Mouse (Mus musculus): Measurements from ENCODE around the gene Adarb1. TPM values are rescaled to one million over a fixed set of nuclear protein-coding genes. Genes with fewer than 3 reads are reported as not detected.

Gene Adarb1
- polyA plus RNA-seq, 1 experiment from 2014 or later, result 12.4 TPM

DNA sequence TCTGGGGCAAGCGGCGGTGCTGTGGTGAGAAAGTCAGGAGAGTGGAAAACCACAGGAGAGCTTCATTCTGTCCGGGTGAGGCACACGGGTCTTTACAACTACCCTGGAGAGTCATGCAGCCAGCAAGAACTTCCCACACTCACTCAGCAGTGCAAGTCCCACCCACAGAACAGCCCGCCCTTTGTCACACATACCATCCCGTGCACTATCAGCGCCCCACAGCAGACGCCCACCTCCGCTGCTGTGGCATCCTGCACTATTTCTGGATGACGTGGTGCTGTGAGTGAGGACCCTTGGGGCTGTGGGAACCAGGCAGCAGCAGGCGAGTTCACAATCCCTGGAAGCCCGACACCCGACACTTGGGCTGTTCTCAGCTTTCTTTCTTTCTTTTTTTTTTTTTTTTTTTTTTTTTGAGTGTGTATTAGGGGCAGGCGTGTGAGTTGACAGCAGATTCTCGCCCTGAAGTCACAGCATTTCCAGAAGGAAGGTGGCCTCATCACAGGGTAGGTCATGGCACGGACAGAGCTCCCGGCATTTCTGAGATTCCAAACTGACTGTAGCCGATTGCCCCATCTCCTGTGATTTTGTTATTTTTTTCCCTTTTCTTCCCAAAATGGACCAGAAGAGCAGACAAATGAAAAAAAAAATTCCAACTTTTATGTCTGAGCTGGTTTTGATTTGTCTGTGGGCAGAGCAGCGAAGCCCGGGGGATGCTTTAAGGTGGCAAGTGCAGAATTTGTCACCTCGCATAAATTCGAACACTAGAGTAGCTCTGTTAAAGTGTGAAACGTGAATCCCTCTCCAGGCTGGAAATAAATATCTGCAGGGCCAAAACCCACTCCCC lies 31.5 kb upstream of the Adarb1 start:
- CTCF ChIA-PET, result interaction anchor here (0.6 to 1.3 kb wide), 5 partner anchors 11 to 87 kb away, joined by 3 read pairs; no protein-coding TSS in a partner anchor
- POLR2A ChIA-PET, result interaction anchor here (1.0 to 1.1 kb wide), 3 partner anchors 9 to 57 kb away, joined by 3 to 4 read pairs (median 3); no protein-coding TSS in a partner anchor
- no peaks in the 10 kb centered on the region for H3K27me3 ChIP-seq
- in situ Hi-C loops (cut with MboI; ENCODE audit: low pct_unique_long_range_greater_than_20kb), result loop anchor here (5.0 kb wide), 1 partner anchor 48 kb away; no protein-coding TSS in a partner anchor
- peak; percentile 61 for ATAC-seq
- no peak for TF ChIP-seq CTCF (IDR thresholded peaks at IDR 0.05)
- DNase-seq (ENCODE audit: low read depth, low spot score), result peak; percentile 70

DNA sequence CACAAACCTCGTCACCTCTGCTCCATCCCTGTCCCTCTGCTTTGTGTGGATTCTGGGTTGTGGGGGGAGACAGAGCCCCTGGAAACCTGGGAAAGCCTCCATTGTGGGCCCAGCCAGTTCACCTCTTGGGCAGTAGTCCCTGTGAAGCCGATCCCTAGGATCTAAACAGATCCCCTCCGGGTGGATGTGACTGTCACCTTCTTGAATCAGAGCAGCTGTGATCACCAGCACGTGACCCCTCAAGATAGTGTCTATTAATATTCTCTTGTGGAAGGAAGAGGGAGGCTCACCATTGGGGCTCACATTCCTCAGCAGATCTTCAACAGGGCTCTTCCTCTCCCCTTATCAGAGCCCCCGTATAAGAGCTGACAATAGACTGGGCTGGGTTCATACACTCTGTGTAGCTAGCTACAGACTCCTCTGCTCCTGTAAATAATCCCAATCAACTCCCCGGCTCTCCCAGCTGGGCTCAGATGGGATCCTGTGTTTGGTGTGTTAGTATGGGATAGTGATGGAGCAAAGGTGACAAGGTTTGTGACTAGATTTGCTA lies 30.7 kb upstream of the Adarb1 start:
- in situ Hi-C loops (cut with MboI; ENCODE audit: low pct_unique_long_range_greater_than_20kb), result no loop called here
- no peaks in the 10 kb centered on the region for H3K27me3 ChIP-seq
- CTCF ChIA-PET, result interaction anchor here (0.6 to 1.3 kb wide), 4 partner anchors 10 to 86 kb away, joined by 3 read pairs; no protein-coding TSS in a partner anchor
- no peak for ATAC-seq
- DNase-seq (ENCODE audit: low read depth, low spot score), result no peak
- no peak for TF ChIP-seq CTCF (IDR thresholded peaks at IDR 0.05)
- POLR2A ChIA-PET, result interaction anchor here (1.0 to 1.1 kb wide), 3 partner anchors 9 to 58 kb away, joined by 3 to 4 read pairs (median 3); no protein-coding TSS in a partner anchor

DNA sequence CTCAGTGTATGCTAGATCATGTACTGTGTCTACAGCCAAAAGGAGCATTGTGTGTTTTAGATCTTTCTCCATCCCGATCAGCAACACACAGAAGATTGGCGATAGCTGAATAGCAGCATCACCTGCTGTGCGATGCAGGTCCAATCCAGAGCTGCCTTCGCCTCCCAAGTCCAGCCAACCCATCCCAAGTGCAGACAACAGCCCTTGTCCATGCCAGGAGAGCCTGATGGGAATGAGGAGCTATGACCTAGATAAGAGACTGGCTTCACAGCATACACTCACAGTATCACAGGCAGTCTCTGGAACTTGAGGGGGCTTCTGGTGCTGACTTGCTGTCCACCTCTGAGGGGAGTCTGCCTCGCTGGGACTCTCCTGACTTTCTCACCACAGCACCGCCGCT lies 30.1 kb upstream of the Adarb1 start:
- no peak for TF ChIP-seq CTCF (IDR thresholded peaks at IDR 0.05)
- no peak for ATAC-seq
- in situ Hi-C loops (cut with MboI; ENCODE audit: low pct_unique_long_range_greater_than_20kb), result no loop called here
- CTCF ChIA-PET, result interaction anchor here (1.3 kb wide), 1 partner anchor 86 kb away, joined by 3 read pairs; no protein-coding TSS in a partner anchor
- DNase-seq (ENCODE audit: low read depth, low spot score), result no peak
- POLR2A ChIA-PET, result no interaction called here
- H3K27me3 ChIP-seq, result no peaks in the 10 kb centered on the region

DNA sequence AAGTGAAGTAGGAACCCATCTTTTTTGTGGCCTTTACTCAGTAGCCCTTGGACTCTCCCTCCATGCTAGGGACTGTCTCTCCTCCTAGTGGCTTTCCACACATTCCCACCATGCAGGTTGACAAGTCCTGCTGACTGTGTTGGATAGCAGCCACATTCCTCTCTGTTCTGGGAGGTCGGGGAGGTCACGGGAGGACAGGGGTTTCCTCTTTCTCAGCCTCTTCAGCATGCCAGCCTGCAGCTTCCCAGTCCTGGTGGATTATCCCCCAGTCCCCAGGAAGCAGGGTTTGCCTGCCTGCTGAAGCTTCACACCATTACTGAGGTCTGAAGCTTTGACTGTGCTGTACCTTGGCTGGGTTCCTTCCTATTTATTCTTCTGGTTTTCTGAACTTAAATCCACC lies 29.7 kb upstream of the Adarb1 start:
- H3K27me3 ChIP-seq, result no peaks in the 10 kb centered on the region
- TF ChIP-seq CTCF (IDR thresholded peaks at IDR 0.05), result no peak
- ChIA-PET CTCF (interaction anchor here (1.3 kb wide), 1 partner anchor 85 kb away, joined by 3 read pairs; no protein-coding TSS in a partner anchor), POLR2A (interaction anchor here (1.3 kb wide), 1 partner anchor 10 kb away, joined by 3 read pairs; no protein-coding TSS in a partner anchor)
- DNase-seq (ENCODE audit: low read depth, low spot score), result peak; percentile 64
- in situ Hi-C loops (cut with MboI; ENCODE audit: low pct_unique_long_range_greater_than_20kb), result no loop called here
- no peak for ATAC-seq

DNA sequence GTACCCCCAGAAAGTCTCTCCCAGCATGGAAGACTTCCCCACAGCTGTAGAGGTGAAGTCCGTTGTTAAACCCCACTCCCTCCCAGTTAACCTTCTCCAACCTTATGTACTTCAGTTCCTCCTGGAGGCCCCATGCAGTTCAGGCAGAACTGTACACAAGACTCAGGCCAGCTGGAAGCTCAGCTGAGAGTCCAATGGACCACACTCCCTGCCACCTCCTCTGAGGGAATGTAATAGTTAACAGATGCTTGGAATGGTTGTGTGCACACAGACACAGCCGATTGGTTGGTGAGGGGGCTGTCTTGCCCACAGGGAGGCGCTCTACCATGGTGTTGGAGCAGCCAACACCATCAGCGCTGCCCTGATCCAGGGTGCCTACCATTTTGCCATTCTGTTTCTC lies 24.2 kb upstream of the Adarb1 start:
- CTCF ChIA-PET, result no interaction called here
- DNase-seq (ENCODE audit: low read depth, low spot score) (no peak), ATAC-seq (no peak)
- no peak for TF ChIP-seq CTCF (IDR thresholded peaks at IDR 0.05)
- in situ Hi-C loops (cut with MboI; ENCODE audit: low pct_unique_long_range_greater_than_20kb), result no loop called here
- no peaks in the 10 kb centered on the region for H3K27me3 ChIP-seq
- POLR2A ChIA-PET, result no interaction called here

DNA sequence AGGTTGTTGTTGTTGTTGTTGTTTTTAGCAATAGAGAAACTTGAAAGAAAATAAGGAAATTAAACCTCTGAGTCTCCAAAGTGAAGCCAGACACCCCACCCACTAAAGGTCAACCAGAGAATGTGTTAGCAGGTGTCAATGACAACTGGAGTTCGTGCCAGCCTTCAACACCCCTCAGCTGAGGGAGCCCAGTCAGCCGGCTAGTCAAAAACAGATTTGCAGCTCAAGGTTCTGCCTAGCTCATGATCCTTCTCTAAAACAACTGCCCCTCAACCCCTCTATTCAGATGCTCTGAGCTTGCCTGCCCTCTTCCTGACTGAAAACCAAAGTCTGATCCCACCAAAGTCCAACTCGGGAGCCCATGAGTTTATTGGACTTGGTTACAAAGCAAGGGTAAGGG lies 23.7 kb upstream of the Adarb1 start:
- ChIA-PET CTCF (no interaction called here), POLR2A (no interaction called here)
- ATAC-seq (no peak), DNase-seq (ENCODE audit: low read depth, low spot score) (no peak)
- in situ Hi-C loops (cut with MboI; ENCODE audit: low pct_unique_long_range_greater_than_20kb), result no loop called here
- no peaks in the 10 kb centered on the region for H3K27me3 ChIP-seq
- no peak for TF ChIP-seq CTCF (IDR thresholded peaks at IDR 0.05)

DNA sequence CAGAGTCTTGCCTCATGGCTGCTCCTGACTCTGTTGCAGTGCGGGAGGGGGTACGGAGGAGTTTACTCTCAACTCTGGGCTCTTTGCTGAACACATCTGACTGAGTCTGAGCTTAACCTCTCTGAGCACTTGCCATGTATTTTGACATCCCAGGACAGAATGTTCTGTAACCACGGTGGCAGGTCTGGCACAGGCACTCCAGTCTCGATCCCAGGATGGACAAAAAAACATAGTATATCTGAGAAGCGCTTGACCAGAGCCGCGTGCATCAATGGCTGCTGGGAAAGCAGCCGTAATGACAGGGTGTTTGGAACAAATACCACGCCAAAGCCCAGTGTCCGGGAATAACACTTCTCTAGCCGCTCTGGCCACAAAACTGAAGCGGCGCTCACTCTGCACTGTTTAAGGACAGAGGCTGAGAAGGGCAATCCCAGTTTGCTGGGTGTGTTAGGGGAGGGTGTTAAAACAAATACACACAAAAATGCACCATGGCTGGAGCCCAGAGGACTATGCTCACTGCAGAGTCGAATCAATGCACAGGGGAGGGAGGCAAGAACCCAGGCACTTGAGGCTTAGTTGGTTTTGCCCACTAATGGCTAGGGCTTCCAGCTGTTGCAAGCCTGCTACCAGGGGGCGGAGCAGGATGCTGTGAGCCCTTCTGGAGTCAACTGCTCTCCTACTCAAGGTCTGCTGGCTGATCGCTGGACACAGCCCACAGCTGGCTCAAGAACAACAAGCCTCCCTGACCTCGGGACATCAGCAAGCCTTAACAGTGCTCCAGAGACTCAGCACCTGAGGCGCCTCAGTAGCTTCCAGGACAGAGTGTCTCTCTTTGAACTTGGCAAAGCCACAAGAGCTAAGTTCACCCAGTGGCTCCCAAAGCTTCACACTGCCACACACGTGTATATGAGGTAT lies 23.0 kb upstream of the Adarb1 start:
- TF ChIP-seq CTCF (IDR thresholded peaks at IDR 0.05), result no peak
- ChIA-PET POLR2A (interaction anchor here (0.6 kb wide), 1 partner anchor 137 kb away, joined by 6 read pairs; no protein-coding TSS in a partner anchor), CTCF (no interaction called here)
- ATAC-seq, result no peak
- in situ Hi-C loops (cut with MboI; ENCODE audit: low pct_unique_long_range_greater_than_20kb), result no loop called here
- H3K27me3 ChIP-seq, result no peaks in the 10 kb centered on the region
- no peak for DNase-seq (ENCODE audit: low read depth, low spot score)

DNA sequence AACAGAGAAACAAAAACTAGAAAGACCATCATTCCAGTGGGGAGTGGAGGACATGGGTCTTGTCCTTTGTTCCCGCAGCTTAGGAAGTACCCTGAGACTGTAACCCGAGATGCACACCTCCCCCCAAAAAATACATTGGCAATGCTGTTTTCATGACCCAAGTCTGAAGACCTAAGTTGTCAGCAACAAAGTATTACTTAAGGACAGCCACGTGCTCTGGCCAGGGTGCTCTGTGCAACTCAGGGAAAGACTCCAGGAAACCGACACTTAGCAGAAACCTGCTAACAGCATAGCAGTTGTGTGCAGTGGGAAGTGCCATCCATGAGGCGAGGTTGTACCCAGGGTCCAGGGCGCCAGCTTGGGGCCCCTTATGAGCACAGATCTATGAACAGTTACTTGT lies 22.2 kb upstream of the Adarb1 start:
- DNase-seq (ENCODE audit: low read depth, low spot score) (no peak), ATAC-seq (no peak)
- ChIA-PET CTCF (no interaction called here), POLR2A (no interaction called here)
- no peaks in the 10 kb centered on the region for H3K27me3 ChIP-seq
- in situ Hi-C loops (cut with MboI; ENCODE audit: low pct_unique_long_range_greater_than_20kb), result no loop called here
- TF ChIP-seq CTCF (IDR thresholded peaks at IDR 0.05), result no peak

DNA sequence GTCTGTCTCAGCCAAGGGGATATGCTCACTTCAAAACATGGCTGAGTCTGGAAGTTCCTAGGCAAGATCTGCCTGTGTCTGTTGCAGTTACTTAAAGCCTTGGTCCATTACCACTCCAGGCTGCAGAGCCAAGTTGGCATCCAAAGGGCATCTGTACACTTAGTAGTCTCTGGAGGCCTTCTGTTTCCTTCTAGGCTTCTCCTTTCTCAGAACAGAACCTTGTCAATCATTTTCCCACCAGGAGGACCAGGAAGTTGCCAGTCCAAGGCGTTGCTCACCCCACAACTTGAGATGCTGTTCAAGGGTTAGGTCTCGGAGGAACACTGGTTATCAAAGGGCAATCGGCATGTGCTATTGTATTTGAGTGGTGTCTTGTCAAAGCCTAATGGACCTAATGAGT lies 21.0 kb upstream of the Adarb1 start:
- DNase-seq (ENCODE audit: low read depth, low spot score) (no peak), ATAC-seq (no peak)
- no peak for TF ChIP-seq CTCF (IDR thresholded peaks at IDR 0.05)
- no peaks in the 10 kb centered on the region for H3K27me3 ChIP-seq
- CTCF ChIA-PET, result no interaction called here
- POLR2A ChIA-PET, result no interaction called here
- in situ Hi-C loops (cut with MboI; ENCODE audit: low pct_unique_long_range_greater_than_20kb), result no loop called here

DNA sequence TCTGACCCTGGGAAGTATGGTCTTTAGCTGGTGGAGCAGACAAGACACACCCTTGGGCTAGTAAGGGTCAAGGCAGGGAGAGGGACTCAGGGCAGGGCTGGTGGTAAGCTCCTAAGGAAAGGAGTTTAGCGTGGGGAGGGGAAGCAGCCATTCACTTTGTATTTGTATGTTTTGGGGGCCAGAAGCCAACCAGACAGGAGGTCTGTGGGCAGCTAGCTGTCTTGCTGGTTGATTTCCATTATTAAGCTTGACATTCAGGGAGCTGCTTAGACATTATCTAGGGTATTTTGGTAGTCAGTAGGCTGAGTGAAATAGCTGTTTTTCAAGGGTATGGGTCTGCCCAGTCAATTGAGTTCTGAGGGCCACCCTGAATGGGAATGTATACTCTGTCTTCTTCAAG lies 20.0 kb upstream of the Adarb1 start:
- DNase-seq (ENCODE audit: low read depth, low spot score) (no peak), ATAC-seq (no peak)
- ChIA-PET CTCF (interaction anchor here (0.7 kb wide), 1 partner anchor 11 kb away, joined by 3 read pairs; no protein-coding TSS in a partner anchor), POLR2A (interaction anchor here (0.9 to 1.4 kb wide), 2 partner anchors 9 to 18 kb away, joined by 3 read pairs; no protein-coding TSS in a partner anchor)
- in situ Hi-C loops (cut with MboI; ENCODE audit: low pct_unique_long_range_greater_than_20kb), result no loop called here
- no peaks in the 10 kb centered on the region for H3K27me3 ChIP-seq
- TF ChIP-seq CTCF (IDR thresholded peaks at IDR 0.05), result no peak

Measured in Patski (cell line).